Mouse (Mus musculus) neural tube, embryonic 12.5 days (tissue): Measurements from ENCODE around the gene Acan. TPM values are rescaled to one million over a fixed set of nuclear protein-coding genes. Genes with fewer than 3 reads are reported as not detected.

ENCODE experiments used
- ATAC-seq: fragments of 200-750 bp; cut with Nextera tagmentation; 2 replicates; pipeline ENCODE4 v1.8.0; 2017; ENCODE audit warnings: low read depth, mild to moderate bottlenecking, moderate TSS enrichment, moderate library complexity; ENCODE audit not compliant: low FRiP score
- H3K27ac ChIP-seq: fragments of 300-500 bp; sonication (generic); 2 replicates; pipeline ENCODE4 v1.5.1; 2016
- H3K27me3 ChIP-seq: fragments of 300-500 bp; sonication (generic); replicated peaks from 2 replicates; pipeline ENCODE4 v1.6.1; 2016; ENCODE audit warnings: mild to moderate bottlenecking
- H3K36me3 ChIP-seq: fragments of 300-500 bp; sonication (generic); 2 replicates; pipeline ENCODE4 v1.6.1; 2016; ENCODE audit warnings: mild to moderate bottlenecking
- H3K4me1 ChIP-seq: fragments of 300-500 bp; sonication (generic); 2 replicates; pipeline ENCODE4 v1.6.1; 2016
- H3K4me2 ChIP-seq: fragments of 300-500 bp; sonication (generic); replicated peaks from 2 replicates; pipeline ENCODE4 v1.6.1; 2016; ENCODE audit warnings: mild to moderate bottlenecking
- H3K4me3 ChIP-seq: fragments of 300-500 bp; sonication (generic); 2 replicates; pipeline ENCODE4 v1.5.1; 2016
- H3K9ac ChIP-seq: fragments of 300-500 bp; sonication (generic); 2 replicates; pipeline ENCODE4 v1.6.1; 2016; ENCODE audit warnings: mild to moderate bottlenecking
- H3K9me3 ChIP-seq: fragments of 300-500 bp; sonication (generic); 2 replicates; pipeline ENCODE4 v1.6.1; 2016; ENCODE audit warnings: mild to moderate bottlenecking
- WGBS: fragments of 180-500 bp; shearing (Covaris S2); methylation state at CpG from one replicate; pipeline ENCODE4 v1.1.7; 2016; 5-methylcytosine and 5-hydroxymethylcytosine counted together
- polyA plus RNA-seq: library from polyadenylated mRNA; unstranded; fragments of >200 nt; fragmentation: Nextera tagmentation; extraction: Ambion mirVana; gene quantifications from 2 replicates; pipeline ENCODE4 v1.2.1, GENCODE M21; 2016

Gene Acan
- polyA plus RNA-seq, 1 experiment from 2014 or later = 1.4 TPM

GRCm38 (mm10) chr7:79080572-79081399 lies 27.5 kb downstream of the Acan start:
- WGBS = 26% methylated on average over 7 of the region's 7 CpGs
- no peaks in the 10 kb centered on the region for H3K36me3 ChIP-seq
- H3K4me3 ChIP-seq = no peak overlapping the region
- H3K4me1 ChIP-seq = no peaks in the 10 kb centered on the region
- H3K9ac ChIP-seq = no peak overlapping the region
- H3K27me3 ChIP-seq = no peaks in the 10 kb centered on the region
- H3K9me3 ChIP-seq = no peaks in the 10 kb centered on the region
- no peak overlapping the region for H3K4me2 ChIP-seq
- ATAC-seq = peak; percentile 72; the same call in 1 of the 2 replicates
- no peak overlapping the region for H3K27ac ChIP-seq

- H3K4me1 ChIP-seq = no peaks in the 10 kb centered on the region
- no peak overlapping the region for H3K27ac ChIP-seq
- H3K4me3 ChIP-seq = no peak overlapping the region
- no peak overlapping the region for H3K4me2 ChIP-seq
- no peaks in the 10 kb centered on the region for H3K9me3 ChIP-seq
- H3K9ac ChIP-seq = no peak overlapping the region
- whole genome bisulfite sequencing = 80% methylated on average over 4 of the region's 4 CpGs
- no peaks in the 10 kb centered on the region for H3K27me3 ChIP-seq
- ATAC-seq = no peak
- no peaks in the 10 kb centered on the region for H3K36me3 ChIP-seq
These were observed 35.8 kb downstream of the Acan start for GRCm38 (mm10) chr7:79089111-79089510.

DNA sequence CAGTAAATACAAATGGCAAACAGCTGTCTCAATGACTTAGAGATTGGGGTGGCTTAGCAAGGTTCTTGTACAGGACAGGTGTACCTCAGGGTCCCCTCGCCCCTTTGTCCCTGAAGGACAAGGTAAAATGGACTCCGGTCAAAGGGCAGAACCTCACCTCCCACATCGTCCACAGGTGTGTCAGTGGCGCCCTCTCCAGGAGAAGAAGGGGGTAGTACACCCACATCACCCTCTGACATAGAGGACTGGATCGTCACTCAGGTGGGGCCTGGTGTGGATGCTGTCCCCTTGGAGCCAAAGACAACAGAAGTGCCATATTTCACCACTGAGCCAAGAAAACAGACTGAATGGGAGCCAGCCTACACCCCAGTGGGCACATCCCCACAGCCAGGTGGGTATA lies 43.2 kb downstream of the Acan start:
- H3K36me3 ChIP-seq = no peaks in the 10 kb centered on the region
- ATAC-seq = no peak
- 71% methylated on average over 5 of the region's 5 CpGs for WGBS
- no peak overlapping the region for H3K4me2 ChIP-seq
- no peaks in the 10 kb centered on the region for H3K4me1 ChIP-seq
- H3K9ac ChIP-seq = no peak overlapping the region
- H3K9me3 ChIP-seq = no peaks in the 10 kb centered on the region
- no peaks in the 10 kb centered on the region for H3K27me3 ChIP-seq
- H3K27ac ChIP-seq = no peak overlapping the region
- H3K4me3 ChIP-seq = no peak overlapping the region

DNA sequence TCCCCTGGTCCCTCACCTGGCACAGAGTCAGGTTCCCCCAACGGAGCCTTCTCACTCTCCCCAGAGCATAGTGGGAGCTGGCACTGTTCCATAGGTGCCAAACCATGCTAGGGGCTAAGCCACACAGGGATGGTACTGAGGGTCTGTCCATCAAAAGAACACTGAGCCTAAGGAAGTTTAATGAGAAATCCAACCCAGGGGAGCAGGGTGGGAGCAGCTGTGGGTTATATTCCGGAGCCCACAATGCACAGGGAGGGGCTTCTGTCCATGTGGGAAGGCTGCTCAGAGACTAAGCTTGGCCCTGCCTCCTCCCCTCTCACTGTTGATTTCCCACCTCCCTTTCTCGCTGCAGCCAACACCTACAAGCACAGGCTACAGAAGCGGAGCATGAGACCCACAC lies 60.6 kb downstream of the Acan start:
- Histone ChIP-seq H3K9ac (no peak overlapping the region), H3K27ac (no peak overlapping the region), H3K4me1 (no peaks in the 10 kb centered on the region), H3K36me3 (no peaks in the 10 kb centered on the region), H3K9me3 (no peaks in the 10 kb centered on the region), H3K27me3 (no peaks in the 10 kb centered on the region), H3K4me2 (no peak overlapping the region), H3K4me3 (no peak overlapping the region)
- 65% methylated on average over 4 of the region's 4 CpGs for WGBS
- no peak for ATAC-seq

- Histone ChIP-seq H3K4me1 (no peaks in the 10 kb centered on the region), H3K4me2 (no peak overlapping the region), H3K27ac (no peak overlapping the region), H3K27me3 (no peaks in the 10 kb centered on the region), H3K36me3 (no peaks in the 10 kb centered on the region), H3K9me3 (no peaks in the 10 kb centered on the region), H3K9ac (no peak overlapping the region), H3K4me3 (no peak overlapping the region)
- no peak for ATAC-seq
- 81% methylated on average over 5 of the region's 5 CpGs for WGBS
These were observed 70.2 kb downstream of the Acan start for GRCm38 (mm10) chr7:79123465-79123864.

DNA sequence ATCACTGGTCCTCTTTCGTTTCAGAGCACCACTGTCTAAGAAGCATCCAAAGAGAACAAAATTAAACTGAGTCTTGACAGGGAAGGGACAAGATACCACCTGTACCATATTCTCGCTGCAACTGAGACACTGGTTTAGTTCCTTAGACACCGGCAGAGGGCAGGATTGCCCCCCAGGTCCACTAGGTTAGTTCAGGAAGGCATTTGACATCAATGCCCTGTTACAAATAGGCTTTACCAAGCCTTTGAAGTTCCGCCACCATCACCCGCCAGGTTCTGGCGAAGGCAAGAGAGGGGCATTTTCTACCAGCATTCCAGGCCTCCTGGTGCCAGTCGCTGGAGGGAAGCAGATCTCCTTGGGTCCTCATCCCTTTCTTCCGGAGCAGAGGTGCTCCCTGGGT lies 76.6 kb downstream of the Acan start:
- H3K27ac ChIP-seq = no peak overlapping the region
- H3K9ac ChIP-seq = no peak overlapping the region
- no peak for ATAC-seq
- H3K27me3 ChIP-seq = peaks cover 9% of the 10 kb centered on the region; the same call in 1 of the 2 replicates
- peaks cover 23% of the 10 kb centered on the region for H3K4me1 ChIP-seq
- peaks cover 5% of the 10 kb centered on the region for H3K36me3 ChIP-seq
- peak overlapping the region; percentile 51 for H3K4me2 ChIP-seq
- H3K9me3 ChIP-seq = no peaks in the 10 kb centered on the region
- 16% methylated on average over 8 of the region's 8 CpGs for WGBS
- no peak overlapping the region for H3K4me3 ChIP-seq

GRCm38 (mm10) chr7:79130385-79130784 lies 77.1 kb downstream of the Acan start:
- 0 out of 2 replicates have a peak, but pooled peaks have one; percentile 10 for ATAC-seq
- no peak overlapping the region for H3K9ac ChIP-seq

DNA sequence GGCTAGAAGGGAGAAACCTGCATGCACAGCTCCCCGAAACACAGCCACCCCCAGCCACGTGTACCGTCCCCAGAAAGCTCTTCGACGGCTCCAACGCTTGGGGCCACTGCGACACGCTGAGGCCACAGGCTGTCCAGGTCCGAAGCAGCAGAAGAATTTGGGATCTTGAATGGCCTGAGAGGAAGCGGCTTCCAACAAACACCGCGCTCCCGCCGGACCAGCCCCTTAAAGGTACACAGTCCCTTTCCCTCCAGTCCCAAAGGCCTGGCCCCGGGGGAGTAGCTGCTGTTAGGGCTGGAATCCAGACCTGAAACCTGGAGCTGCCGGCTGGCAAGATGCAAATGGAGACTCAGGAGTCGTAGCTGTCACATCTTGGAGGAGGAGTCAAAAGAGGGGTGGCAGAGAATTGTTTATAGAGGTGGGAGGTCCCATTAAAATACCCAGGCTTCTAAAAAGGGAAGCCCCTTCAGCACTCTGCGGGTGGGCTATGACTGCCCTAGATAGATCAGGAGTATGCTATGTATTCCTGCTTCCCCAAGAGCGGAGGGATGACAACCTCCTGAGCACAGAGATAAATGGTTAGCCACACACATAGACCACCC lies 77.7 kb downstream of the Acan start, which contains the start of gene Hapln3:
Gene Hapln3, minus strand, starts transcription at position 176 of the 602 bp plus-strand sequence.
- peaks cover 11% of the 10 kb centered on the region for H3K36me3 ChIP-seq
- H3K9ac ChIP-seq = no peak within 1 kb of the TSS
- ATAC-seq = no peak; the same call in 1 of the 2 replicates
- H3K9me3 ChIP-seq = no peaks in the 10 kb centered on the region
- 3% methylated on average over 19 of the region's 19 CpGs for WGBS
- H3K4me3 ChIP-seq = no peak within 1 kb of the TSS
- peaks cover 23% of the 10 kb centered on the region for H3K4me1 ChIP-seq
- peaks cover 9% of the 10 kb centered on the region; the same call in 1 of the 2 replicates for H3K27me3 ChIP-seq
- H3K4me2 ChIP-seq = peak within 1 kb of the TSS; percentile 51
- H3K27ac ChIP-seq = no peak within 1 kb of the TSS

More at GRCm38 (mm10) chr7:79130385-79130784, 77.1 kb downstream of the Acan start:
- H3K36me3 ChIP-seq = peaks cover 7% of the 10 kb centered on the region
- H3K27ac ChIP-seq = no peak overlapping the region
- H3K27me3 ChIP-seq = peaks cover 9% of the 10 kb centered on the region; the same call in 1 of the 2 replicates
- peaks cover 23% of the 10 kb centered on the region for H3K4me1 ChIP-seq
- H3K4me3 ChIP-seq = no peak overlapping the region
- H3K9me3 ChIP-seq = no peaks in the 10 kb centered on the region
- 12% methylated on average over 13 of the region's 13 CpGs for WGBS
- peak overlapping the region; percentile 51 for H3K4me2 ChIP-seq

GRCm38 (mm10) chr7:79133391-79133790 lies 80.1 kb downstream of the Acan start:
- no peak overlapping the region for H3K4me3 ChIP-seq
- 45% methylated on average over 6 of the region's 6 CpGs for WGBS
- H3K36me3 ChIP-seq = peaks cover 18% of the 10 kb centered on the region
- no peak overlapping the region for H3K4me2 ChIP-seq
- H3K4me1 ChIP-seq = peaks cover 23% of the 10 kb centered on the region
- no peak overlapping the region for H3K9ac ChIP-seq
- H3K27me3 ChIP-seq = peaks cover 9% of the 10 kb centered on the region; the same call in 1 of the 2 replicates
- H3K9me3 ChIP-seq = no peaks in the 10 kb centered on the region
- no peak overlapping the region for H3K27ac ChIP-seq
- no peak for ATAC-seq

DNA sequence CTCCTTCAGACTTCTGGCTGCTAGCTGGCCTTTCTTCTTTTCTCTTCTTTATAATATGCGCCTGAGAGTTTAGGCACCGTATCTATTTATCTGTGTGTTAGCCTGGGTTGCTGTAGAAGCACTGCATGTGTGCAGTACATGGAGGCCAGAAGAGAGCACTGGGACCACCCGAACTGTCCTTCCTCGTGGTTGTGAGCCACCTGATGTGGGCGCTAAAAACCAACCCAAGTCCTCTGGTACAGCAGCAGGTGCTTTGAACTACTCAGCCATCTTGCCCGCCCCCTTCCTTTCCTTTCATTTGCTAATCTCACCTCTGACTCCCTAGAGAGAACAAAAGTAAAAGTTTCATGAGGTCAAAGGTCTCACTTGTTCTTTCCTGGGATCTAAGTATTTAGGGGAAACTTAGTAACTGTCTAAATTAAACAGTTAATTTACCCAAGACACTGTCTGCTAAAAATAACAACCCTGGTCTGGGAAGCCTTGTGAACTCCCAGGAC lies 86.1 kb downstream of the Acan start:
- H3K9ac ChIP-seq = no peak overlapping the region
- H3K36me3 ChIP-seq = peaks cover 36% of the 10 kb centered on the region
- no peaks in the 10 kb centered on the region for H3K27me3 ChIP-seq
- H3K9me3 ChIP-seq = no peaks in the 10 kb centered on the region
- no peak for ATAC-seq
- 59% methylated on average over 6 of the region's 6 CpGs for WGBS
- H3K4me2 ChIP-seq = no peak overlapping the region
- no peak overlapping the region for H3K4me3 ChIP-seq
- H3K27ac ChIP-seq = no peak overlapping the region
- H3K4me1 ChIP-seq = no peaks in the 10 kb centered on the region

DNA sequence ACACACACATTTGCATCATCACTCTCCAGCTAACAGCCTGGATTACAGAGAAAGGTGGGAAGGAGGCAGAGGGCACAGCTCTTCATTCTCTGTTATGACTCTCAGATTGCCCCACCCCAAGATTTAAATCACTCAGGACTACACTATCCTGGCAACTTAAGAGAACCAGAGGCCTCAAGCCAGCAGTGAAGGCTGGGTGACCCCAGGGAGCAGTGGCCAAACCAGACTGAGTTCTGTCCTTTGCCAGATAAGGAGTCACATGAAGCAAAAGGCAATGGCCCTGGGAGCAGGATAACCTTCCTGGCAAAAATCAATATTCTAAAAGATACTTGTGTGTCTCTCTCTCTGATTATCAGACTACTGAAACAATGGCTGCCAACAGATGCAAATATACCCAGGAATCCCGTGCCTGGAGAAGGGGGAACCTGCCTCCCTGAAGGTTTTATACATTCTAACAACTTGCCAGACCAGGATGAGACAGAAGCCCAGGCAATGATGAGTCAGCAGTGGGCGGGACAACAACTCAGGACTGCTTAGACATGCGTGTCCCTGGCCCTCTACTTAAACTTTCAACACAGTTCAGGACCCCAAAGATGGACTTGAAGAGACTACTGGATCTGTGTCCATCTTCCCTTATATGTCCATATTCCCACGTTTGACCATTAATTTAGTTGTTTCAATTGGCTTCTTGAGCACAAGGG lies 86.8 kb downstream of the Acan start:
- H3K4me3 ChIP-seq = no peak overlapping the region
- H3K27me3 ChIP-seq = no peaks in the 10 kb centered on the region
- 61% methylated on average over 4 of the region's 4 CpGs for WGBS
- no peaks in the 10 kb centered on the region for H3K9me3 ChIP-seq
- no peak overlapping the region for H3K4me2 ChIP-seq
- no peak overlapping the region for H3K27ac ChIP-seq
- no peaks in the 10 kb centered on the region for H3K4me1 ChIP-seq
- H3K9ac ChIP-seq = no peak overlapping the region
- ATAC-seq = no peak
- peaks cover 30% of the 10 kb centered on the region for H3K36me3 ChIP-seq

DNA sequence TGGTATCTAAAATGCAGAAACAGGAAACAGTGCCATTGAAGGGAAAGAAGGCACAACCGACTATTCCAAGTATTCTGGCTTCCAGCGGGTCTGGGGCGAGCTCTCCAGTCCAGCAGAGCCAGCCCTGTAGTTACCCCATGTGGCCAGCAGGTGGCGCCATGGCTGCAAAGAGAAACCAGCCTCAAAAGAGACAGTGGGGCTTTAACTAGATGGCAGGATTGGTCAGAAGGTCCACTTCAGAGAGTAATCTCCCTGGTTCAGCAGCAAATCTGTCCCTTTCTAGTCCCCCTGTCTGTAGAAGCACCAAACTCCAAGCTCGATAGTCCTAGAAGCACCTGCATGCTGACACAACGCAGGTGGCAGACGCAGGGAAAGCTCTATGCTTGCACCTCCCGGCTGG lies 87.6 kb downstream of the Acan start:
- 31% methylated on average over 8 of the region's 8 CpGs for WGBS
- no peak for ATAC-seq
- H3K4me1 ChIP-seq = no peaks in the 10 kb centered on the region
- H3K9me3 ChIP-seq = no peaks in the 10 kb centered on the region
- H3K36me3 ChIP-seq = peaks cover 26% of the 10 kb centered on the region
- H3K27me3 ChIP-seq = no peaks in the 10 kb centered on the region
- no peak overlapping the region for H3K4me3 ChIP-seq
- no peak overlapping the region for H3K4me2 ChIP-seq
- no peak overlapping the region for H3K27ac ChIP-seq
- H3K9ac ChIP-seq = no peak overlapping the region
